Mouse (Mus musculus) mouse trophoblast stem cell (cell line): Measurements from ENCODE around the gene Ccser1.

Experiments used
- in situ Hi-C, 2 experiments: fragments of 300-500 bp; cut with MseI, MboI; formaldehyde crosslinking; loops; 2 replicates in 1 of 2; 3 replicates in 1 of 2; pipeline ENCODE4 v1.15.1; 2025

Gene Ccser1

DNA sequence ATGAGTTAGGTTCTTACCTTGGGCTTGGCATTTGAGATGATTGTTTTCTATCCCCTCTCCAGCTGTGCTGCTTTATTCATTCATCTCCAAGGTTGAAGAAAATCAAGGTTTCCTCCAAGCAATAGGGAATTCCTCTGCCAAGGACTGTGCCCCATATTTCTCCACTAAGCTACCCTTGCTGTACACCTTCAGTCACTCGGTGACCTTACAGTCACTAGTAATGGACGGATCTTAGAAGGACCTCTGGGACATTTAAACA is 251.5 kb downstream of the Ccser1 start:
- in situ Hi-C loops: no loop called here

DNA sequence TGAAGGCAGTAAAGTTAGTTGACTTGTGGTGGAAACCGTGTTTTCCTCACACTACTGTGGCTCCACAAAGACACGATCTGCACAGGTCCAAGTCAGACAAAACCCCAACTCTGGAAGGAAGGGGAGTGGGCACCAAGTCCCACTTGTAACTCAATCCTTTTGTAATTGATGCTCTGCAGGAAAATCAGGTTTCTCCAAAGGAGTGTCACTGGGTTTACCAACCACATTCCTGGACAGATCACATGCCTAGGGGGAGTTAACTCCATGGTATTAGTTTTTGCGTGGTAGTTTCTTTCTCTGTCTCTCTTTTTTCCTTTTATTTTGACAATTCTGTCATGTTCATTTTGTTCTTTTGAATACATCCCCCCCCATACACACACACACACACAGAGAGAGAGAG is 252.0 kb downstream of the Ccser1 start:
- in situ Hi-C loops: no loop called here

DNA sequence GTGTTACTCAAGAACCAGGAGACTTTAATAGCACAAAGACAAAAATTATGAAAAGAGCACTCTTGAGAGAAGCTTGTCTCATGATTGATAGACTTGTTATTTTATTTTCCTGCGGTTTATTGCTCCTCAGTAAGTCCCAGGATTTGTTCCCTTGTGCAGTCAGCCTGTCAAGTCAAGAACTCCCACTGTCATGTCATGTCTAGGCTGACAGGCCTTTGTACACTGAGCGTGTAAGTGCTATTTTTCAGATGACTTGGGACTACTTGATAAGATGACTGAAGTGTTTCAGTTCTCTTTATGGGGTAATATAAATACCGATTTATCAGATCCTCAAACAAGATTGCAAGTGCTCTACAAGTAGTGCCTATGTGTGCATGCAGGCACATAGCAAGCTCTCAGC is 252.6 kb downstream of the Ccser1 start:
- in situ Hi-C loops: no loop called here

DNA sequence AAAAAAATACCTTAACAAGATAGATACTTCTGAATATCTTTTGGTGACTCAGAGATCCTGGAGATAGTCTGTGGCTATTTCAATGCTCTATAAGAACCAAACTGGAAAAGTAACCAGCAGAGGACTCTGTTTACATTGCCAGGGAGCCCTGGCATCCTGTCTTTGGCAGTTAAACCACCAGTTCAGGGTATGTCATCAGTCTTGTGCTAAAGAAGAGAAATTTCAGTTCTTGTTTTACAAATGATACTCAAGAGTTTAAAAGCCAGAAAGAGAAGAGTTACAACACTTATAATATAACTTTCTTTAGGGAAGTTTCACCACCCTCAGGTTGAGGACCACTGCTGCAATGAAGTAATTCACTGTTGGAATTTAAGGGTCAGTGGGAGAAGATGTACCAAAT is 258.0 kb downstream of the Ccser1 start:
- in situ Hi-C loops: no loop called here

DNA sequence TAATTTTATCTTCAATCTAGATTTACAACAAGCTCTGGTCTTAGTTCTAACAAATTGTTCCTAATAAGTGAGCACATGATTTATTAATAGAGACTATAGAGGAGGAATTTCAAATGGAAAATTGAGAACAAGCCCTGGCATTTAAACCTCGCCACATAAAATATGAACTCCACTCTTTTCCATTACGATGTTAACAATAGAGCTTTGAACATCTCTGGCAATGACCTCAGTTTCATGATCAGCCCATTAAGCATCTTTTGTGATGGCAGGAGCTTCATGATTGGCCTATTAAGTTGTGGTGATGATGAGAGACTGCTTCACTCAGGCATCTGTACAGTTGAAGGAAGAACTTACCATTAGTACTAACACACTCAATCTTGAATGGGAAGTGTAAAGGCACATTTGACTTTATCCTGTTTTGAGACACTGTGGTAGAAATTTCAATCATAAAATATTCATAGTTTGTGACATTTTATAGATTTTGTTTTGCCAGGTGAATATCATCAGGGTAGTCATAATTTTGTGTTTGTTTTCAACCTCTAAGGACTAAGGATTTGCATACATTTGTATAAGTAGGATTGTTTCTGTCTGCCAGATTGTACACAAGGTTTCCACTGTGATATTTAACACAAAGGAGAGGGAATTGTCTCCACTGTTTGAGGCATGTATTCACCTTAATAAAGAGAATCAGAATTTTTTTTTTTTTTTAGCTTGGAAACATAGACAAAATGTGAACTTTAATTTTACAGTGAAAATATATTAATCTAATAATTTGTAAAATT is 291.4 kb downstream of the Ccser1 start:
- in situ Hi-C loops: no loop called here

DNA sequence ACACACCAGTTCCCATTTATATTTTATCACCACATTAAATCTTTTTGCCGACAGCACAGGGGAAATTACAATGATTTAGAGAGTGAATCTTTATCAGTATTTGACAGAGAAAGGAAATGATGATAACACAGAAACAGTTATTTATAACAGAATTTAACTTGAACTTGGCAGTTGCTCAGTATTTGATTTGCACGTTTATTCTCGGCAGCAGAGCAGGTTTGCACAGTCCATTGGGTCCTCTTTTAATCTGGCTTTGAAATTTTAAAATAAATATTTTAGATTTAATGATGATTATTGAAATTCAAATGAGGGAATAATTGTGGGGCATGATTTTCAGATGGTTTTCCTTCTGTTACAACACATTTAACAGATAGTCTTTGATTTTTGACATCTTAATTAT is 305.2 kb downstream of the Ccser1 start:
- in situ Hi-C loops: no loop called here

DNA sequence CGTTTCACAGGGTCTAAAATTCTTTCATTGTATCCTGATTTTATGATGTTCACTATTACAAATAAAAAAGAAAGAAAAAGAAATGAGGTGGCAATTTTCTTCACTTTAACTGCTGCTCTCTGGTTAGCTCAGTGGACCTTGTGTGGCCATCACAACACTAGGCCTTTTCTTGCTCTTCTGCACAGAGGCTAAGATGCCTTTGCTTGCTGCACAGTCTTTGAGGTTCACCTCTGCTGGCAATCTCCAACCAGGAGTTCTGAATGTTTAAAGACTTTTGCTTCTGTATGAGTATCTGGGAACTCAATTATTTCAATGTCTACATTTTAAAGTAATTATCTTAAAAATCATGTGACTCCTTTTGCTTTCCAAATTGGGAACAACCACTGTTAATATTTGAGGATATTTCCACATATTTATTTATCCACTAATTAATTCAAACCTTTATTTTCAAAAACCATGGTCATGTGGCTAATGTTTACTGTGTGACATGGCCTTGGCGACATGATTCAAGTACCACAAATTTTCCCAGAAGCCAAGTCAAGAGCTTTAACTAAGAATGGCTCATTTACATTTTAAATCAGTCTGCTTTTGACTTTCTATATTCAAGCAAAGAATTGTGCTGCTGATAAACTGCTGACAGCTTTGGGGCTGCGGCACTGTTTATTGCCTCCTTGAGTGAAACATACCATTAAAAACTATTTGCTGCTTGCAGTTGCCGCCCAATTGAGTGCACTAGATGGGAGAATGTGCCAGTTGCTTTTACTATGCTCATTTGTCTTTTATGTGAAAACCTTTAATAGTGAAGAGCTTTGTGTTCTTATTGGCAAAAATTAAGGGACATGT is 312.1 kb downstream of the Ccser1 start:
- in situ Hi-C loops: no loop called here

DNA sequence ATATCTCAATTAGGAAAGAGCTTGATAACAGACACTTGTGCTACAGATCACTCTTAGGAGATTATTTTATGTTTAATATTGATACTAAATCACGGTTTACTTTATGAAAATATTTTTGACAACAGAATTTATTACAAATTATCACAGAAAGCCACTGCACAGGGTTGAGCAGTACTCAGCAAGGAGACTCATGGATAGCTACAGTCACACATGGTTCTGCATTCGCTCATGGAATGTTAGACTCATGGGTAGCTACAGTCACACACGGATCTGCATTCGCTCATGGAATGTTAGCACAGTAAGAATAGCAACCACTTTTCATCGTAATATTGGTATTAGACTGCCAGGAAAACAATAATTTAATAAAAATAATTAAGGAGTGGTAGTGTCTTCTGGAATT is 313.3 kb downstream of the Ccser1 start:
- in situ Hi-C loops: no loop called here

DNA sequence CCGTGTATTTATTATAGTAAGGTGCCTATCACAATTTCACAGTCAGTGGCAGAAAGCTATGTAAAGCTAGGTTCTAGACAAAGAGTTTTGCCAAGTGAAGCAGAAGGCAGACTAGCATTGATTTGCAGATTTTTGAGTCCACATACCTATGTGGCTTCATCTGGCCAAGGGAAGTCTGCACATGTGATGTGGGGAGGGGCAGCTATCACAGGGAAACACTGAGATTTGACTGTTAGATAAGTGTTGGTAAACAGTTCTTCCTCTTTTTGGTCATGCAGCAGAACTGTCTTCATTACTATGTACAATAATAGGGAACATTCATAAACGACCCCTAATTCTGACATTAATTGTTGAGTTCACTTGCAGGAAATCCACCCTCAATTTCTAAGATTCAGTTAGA is 335.2 kb downstream of the Ccser1 start:
- in situ Hi-C loops: no loop called here

DNA sequence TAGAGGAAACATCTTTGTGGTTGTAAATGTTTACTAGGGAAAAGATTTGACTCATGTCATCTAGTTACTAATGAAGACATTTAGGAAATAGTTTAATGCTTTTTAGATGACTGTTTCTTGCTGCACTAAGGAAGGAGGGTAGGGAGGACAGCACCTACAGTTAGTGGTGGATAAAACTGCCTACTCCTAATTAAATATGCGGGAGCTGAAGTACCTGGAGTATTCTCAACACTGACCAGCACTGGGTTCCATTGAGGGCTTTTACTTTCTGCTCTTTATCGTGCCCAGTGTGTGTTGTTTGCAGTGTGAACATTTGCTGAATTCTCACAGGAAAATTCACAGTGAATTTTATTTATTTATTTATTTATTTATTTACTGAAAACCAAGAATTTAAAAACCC is 341.5 kb downstream of the Ccser1 start:
- in situ Hi-C loops: no loop called here

DNA sequence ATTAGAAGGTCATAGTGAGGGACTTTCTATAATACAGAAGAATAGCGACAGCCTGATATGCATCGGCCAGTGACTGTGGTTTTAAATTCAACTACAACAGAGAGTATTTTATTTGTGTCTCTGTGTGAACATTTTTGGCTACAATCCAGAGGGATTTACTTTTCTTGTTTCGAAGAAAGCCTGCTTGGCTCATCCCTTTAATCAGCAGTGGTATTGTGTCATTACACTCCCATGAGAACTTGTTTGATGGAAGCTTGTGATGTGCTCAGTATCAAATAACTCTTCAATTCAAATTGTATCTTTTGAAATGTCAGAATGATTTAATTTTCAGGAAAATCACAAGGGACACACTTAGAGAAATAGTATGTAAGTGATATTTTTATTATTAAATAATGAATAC is 342.0 kb downstream of the Ccser1 start:
- in situ Hi-C loops: no loop called here

DNA sequence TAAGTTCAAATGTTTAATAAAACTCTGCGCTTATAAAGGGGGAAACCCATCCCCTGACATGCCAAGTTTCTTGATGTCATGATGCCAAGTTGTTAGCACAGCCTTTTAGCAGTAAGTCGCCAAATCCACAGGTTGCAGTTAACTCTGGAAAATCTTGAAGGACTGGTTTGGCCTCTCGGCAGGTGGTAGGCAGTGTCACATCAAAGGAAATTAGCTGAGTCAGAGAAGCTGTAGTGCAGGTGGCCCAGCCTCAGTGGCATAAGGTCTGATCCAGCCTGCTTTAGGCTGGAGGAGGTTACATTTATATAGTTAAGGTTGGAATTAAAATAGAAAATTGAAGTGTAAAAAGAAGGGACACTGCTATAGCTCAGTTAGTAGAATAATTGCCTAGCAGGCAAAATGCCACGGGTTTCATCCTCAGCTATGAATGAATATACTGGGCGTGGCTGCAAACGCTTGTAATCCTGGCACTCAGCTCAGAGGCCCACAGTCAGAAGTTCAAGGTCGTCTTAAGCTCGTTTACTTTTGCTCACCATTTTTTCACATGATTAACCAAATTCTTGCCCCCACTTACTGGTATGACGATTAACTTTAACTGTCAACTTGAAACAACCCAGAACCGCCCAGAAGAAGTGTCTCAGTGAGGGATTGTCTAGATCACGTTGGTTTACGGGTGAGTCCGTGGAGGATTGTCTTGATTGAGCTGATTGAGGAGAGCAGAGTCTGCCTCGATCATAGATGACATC is 343.8 kb downstream of the Ccser1 start:
- in situ Hi-C loops: no loop called here

DNA sequence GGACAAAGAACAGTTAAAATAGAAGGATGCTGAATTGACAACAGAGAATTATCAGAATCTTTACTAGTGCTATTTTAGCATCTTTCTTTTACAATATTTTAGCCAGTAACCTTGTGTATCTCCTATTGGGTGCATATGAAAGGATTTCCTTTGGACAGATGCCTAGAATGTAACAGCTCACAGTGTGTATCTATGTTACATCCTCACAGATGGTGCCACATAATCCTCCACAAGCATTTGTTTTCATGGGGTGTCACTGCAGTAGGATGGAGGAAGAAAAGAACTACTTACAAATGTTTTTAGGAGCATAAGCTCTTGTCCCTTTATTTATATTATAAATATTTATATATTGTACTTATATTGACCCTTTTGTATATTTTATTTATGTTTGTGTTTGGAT is 360.6 kb downstream of the Ccser1 start:
- in situ Hi-C loops: no loop called here

DNA sequence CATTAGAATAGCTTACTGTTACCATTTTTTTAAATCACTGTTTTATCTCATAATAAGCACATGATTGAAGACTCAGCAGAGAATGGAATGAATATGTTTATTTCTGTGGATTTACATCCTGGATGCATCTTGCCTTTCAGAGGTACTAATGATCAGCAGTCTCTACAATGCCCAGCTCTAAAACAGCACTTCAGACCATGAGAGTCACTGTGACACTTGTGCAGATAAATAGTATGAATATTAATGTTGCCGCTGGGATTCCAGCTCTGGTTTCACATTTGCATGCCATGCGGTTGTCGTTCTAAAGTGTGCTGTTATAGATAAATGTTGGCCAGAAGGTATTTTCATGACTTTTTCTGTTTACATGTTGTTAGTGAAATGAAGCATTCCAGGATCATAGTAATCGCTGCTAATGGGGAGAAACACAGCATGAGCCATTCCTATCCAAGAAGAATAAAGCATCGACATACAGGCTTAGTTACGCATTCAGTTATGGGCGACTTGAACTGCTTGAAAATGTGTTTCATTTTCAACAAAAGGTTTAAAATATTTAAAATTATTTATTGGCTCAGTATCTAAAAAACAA is 363.4 kb downstream of the Ccser1 start:
- in situ Hi-C loops: no loop called here

DNA sequence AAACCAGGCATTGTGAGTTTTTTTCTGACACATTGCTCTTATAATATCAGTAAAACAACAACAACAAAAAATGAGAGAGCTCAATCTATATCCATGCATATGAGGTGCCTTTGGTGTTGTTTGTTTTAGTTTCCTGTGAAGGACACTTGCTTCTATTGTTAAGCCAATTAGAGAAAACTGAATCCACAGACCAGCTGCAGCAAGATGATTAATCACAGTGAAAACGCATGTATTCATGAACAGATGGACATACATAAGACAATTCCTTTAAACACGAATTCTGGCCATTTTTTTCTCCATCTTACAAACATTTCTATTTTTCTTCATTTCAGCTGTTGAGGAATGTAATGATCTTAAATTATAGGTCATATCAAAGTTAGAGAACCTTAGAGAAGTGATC is 387.4 kb downstream of the Ccser1 start:
- in situ Hi-C loops: no loop called here

DNA sequence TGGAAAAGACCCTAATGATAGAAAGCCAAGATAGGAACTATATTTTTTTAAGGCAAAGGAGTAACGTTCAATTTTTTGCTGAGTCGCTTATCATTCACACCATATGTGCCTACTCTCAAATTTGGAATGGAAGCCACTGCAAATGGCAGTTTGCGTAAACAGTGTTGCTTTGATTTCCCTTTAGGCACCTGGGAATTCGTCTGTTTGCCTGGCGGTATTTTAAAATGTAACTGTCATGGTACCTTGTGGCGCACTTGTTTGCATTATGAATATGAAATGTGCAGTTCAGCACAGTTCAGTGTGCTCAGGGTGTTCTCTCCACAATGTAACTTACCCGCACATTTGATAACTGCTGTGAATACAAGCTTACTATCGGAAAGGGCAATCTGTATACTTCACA is 387.8 kb downstream of the Ccser1 start:
- in situ Hi-C loops: no loop called here

DNA sequence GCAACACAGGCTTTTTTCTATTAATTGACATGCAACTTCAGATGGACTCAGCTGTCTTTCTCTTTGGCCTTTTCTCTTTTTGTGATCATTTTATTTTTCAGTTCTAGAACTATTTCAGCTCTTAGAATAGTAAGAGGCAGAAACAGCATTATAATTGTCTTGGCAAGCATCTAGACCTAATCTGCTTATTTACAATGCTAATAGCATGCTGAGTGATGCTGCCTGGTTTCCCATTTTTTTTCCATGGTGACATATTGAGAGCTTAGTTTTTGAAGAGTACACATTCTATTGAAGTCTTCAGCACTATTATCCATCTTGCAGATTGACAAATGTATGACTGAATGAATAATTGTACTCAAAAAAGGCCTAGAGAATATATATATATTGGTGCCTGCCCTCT is 401.6 kb downstream of the Ccser1 start:
- in situ Hi-C loops: no loop called here

DNA sequence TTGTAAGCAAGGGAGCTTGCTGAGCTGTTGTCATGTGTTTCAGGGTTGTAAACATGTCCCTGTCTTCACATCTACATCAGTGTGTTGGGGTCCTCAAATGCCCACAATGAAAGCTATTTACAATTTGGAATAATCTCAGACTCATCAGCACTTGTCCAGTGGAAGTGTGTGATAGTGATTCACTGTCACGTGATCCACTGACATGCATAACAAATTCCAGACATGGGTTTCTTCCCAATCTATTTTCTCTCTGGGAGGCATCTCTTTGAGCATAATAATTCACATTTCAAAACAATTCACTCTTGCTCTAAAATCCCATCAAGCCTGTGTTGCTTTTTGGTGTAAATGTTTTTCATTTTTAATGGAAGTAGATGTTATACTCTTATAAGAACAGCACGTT is 408.9 kb downstream of the Ccser1 start:
- in situ Hi-C loops: no loop called here

DNA sequence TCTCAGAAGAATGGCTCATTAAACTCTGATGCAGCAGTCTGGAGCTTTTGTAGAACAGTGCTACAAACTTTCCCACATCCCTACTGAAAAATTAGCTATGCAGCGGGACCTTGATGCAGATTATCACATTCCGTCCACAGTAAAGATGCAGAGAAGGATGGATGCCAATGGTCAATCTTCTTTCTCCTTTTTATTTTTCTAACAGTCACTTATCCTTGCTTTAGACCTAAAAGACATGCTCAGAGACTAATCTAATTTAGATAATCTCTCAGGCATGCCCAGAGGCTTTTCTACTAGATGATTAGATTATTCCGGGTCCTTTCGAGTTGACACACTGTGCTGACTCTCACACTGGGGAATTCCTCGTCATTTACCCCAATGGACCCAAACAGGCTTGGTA is 421.8 kb downstream of the Ccser1 start:
- in situ Hi-C loops: no loop called here

DNA sequence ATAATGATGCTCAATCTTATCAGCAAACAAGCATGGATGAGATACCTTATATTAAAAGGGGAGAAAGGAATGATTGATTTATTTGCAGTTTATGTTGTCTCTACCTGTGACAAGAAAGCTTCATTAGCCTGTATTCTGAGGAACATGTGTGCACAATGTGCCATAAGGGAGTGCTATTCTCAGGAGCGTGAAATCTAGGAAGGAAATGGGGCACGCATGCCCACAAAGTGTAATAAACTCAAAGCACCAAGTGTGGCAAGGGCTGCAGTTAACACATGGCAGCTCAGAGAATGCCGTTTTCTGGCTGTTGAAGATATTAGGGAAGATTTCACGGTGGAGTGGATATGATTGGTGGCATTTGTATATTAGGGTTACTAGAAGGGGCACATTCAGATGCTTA is 434.8 kb downstream of the Ccser1 start:
- in situ Hi-C loops: no loop called here

DNA sequence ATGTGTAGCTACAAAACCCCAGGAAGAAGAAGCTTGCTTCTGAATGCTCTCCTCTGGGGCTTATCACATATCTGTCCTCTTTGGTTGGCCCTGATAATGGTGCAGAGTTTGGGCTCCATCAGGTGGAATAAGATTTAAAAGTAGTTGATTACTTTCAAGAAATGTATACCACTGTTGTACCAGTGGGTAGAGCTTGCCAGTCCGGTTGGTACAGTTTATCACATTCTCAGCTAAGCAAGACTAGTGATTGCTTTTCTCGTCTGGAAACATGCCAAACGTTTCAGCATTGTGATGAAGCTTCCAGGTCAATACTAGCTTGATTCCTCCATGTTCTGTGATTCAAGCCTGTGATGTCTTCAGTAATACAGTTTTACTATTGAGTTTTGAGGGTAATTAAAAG is 441.6 kb downstream of the Ccser1 start:
- in situ Hi-C loops: no loop called here

DNA sequence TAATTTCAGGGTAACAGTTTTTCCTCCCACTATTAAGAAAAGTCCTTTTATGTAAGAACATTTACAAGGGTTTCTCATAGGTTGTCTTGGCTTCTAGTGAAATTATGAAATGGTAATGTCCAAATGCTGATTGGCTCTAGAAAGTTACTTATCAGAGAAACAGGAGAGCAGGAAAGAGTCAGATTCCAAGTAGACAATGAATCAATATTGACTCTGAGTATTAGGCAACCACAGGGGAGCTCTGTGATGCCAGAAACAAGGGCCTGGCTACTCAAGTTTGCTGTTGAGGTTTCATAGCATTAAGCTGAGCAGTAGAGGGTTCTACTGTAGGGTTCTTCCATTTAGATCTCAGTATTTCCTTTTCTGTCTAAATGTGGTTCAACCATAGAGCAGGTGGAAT is 481.3 kb downstream of the Ccser1 start:
- in situ Hi-C loops: no loop called here
